Mouse (Mus musculus) heart, adult 2 months (tissue): ENCODE results near the gene Slc2a8.

Experiments used
- CTCF ChIP-seq: fragments of 200-600 bp; IDR thresholded peaks from 2 replicates; pipeline ENCODE4 v1.8.1; 2022; ENCODE audit warnings: antibody characterized with exemption, mild to moderate bottlenecking, moderate library complexity
- EP300 ChIP-seq: fragments of 200-500 bp; IDR thresholded peaks from 2 replicates; pipeline ENCODE4 v1.6.1; 2011; ENCODE audit warnings: low read depth, low read length, control low read depth; ENCODE audit not compliant: insufficient read depth
- POLR2A ChIP-seq: fragments of 200-500 bp; IDR thresholded peaks from 2 replicates; pipeline ENCODE4 v1.6.1; 2011; ENCODE audit warnings: mild to moderate bottlenecking, low read depth, low read length, control low read depth; ENCODE audit not compliant: insufficient read depth

DNA sequence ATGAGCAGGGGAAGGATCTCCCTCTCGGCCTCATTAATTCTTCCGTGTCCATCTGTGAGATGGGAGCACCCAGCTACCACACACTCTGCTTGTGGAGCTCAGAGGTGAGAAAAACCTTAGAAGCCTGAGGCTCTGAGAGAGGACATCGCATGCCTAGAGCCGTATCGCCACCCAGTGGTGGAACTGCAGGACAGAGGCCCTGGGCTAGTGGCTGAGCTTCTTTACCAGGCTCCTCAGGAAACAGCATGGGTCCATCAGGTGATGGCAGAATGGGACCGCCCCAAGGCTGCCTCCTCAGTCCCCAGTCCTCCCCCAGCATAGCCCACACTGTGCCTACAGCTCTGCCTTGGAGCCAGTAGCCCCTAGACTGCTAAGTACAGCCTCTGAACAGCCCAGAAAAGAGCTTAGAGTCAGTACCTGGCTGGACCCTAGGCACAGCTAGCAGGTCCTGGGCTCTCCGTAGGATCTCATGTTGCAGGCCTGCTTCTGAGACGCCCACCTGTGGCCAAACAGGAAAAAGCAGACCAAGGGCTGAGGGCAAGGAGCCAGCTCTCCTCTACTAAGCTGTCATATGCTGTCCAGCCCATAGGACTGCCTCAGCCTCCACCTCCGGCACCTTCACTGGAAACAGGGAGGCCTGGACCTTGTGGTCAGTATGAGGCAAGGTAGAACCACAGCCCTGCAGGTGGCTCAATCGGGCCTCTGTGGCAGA, 53.5 kb downstream of the Slc2a8 start:
- no peak for TF ChIP-seq POLR2A
- peak; percentile 88 for TF ChIP-seq CTCF
- peak; percentile 74; the same call in 1 of the 2 replicates for TF ChIP-seq EP300
